Mouse (Mus musculus): ENCODE measurements around the gene Coa5. TPM values are rescaled to one million over a fixed set of nuclear protein-coding genes. Genes with fewer than 3 reads are reported as not detected.

Gene Coa5
- total and polyA plus RNA-seq, 2 experiments, result 41.6 to 45.8 TPM

- Histone ChIP-seq H3K4me3 (ENCODE audit: insufficient read depth, low read depth, low read length) (no peak overlapping the region), H3K27me3 (ENCODE audit: control insufficient read depth, insufficient read depth, low read length) (no peaks in the 10 kb centered on the region), H3K9ac (ENCODE audit: low read depth, low read length) (no peak overlapping the region), H3K36me3 (ENCODE audit: control insufficient read depth, insufficient read depth, low read length) (no peaks in the 10 kb centered on the region), H3K27ac (replicated peaks; ENCODE audit: insufficient read depth, low read depth, low read length) (no peak overlapping the region), H3K4me1 (ENCODE audit: control insufficient read depth, insufficient read depth, low read length) (no peaks in the 10 kb centered on the region), H3K79me2 (ENCODE audit: control insufficient read depth, insufficient read depth, low read length) (no peaks in the 10 kb centered on the region)
- WGBS, result 90% methylated on average over 4 of the region's 4 CpGs
- DNase-seq (ENCODE audit: extremely low read depth, low read depth, low spot score), result no peak
- no peak for TF ChIP-seq CTCF (IDR thresholded peaks at IDR 0.05; ENCODE audit: low read depth, low read length)
- TF ChIP-seq POLR2A (IDR thresholded peaks at IDR 0.05; ENCODE audit: extremely low read depth, insufficient read depth, low read length), result no peak
Observed at GRCm38 (mm10) chr1:37467806-37468205, 37.9 kb upstream of the Coa5 start.

GRCm38 (mm10) chr1:37466322-37466995 lies 36.6 kb upstream of the Coa5 start:
- Histone ChIP-seq H3K4me3 (ENCODE audit: insufficient read depth, low read depth, low read length) (no peak overlapping the region), H3K4me1 (ENCODE audit: control insufficient read depth, insufficient read depth, low read length) (no peaks in the 10 kb centered on the region), H3K79me2 (ENCODE audit: control insufficient read depth, insufficient read depth, low read length) (no peaks in the 10 kb centered on the region), H3K27me3 (ENCODE audit: control insufficient read depth, insufficient read depth, low read length) (no peaks in the 10 kb centered on the region), H3K27ac (replicated peaks; ENCODE audit: insufficient read depth, low read depth, low read length) (no peak overlapping the region), H3K9ac (ENCODE audit: low read depth, low read length) (no peak overlapping the region), H3K36me3 (ENCODE audit: control insufficient read depth, insufficient read depth, low read length) (no peaks in the 10 kb centered on the region)
- TF ChIP-seq CTCF (IDR thresholded peaks at IDR 0.05; ENCODE audit: low read depth, low read length), result no peak
- TF ChIP-seq POLR2A (IDR thresholded peaks at IDR 0.05; ENCODE audit: extremely low read depth, insufficient read depth, low read length), result no peak
- WGBS, result 82% methylated on average over 3 of the region's 3 CpGs
- DNase-seq (ENCODE audit: extremely low read depth, low read depth, low spot score), result no peak

GRCm38 (mm10) chr1:37464878-37465452 lies 35.1 kb upstream of the Coa5 start:
- Histone ChIP-seq H3K27ac (replicated peaks; ENCODE audit: insufficient read depth, low read depth, low read length) (no peak overlapping the region), H3K79me2 (ENCODE audit: control insufficient read depth, insufficient read depth, low read length) (no peaks in the 10 kb centered on the region), H3K4me1 (ENCODE audit: control insufficient read depth, insufficient read depth, low read length) (no peaks in the 10 kb centered on the region), H3K9ac (ENCODE audit: low read depth, low read length) (no peak overlapping the region), H3K36me3 (ENCODE audit: control insufficient read depth, insufficient read depth, low read length) (no peaks in the 10 kb centered on the region), H3K27me3 (ENCODE audit: control insufficient read depth, insufficient read depth, low read length) (no peaks in the 10 kb centered on the region), H3K4me3 (ENCODE audit: insufficient read depth, low read depth, low read length) (no peak overlapping the region)
- DNase-seq (ENCODE audit: extremely low read depth, low read depth, low spot score), result no peak
- TF ChIP-seq CTCF (IDR thresholded peaks at IDR 0.05; ENCODE audit: low read depth, low read length) (no peak), POLR2A (IDR thresholded peaks at IDR 0.05; ENCODE audit: extremely low read depth, insufficient read depth, low read length) (no peak)
- WGBS, result 86% methylated on average over 10 of the region's 10 CpGs

- Histone ChIP-seq H3K4me1 (ENCODE audit: control insufficient read depth, insufficient read depth, low read length) (no peaks in the 10 kb centered on the region), H3K9ac (ENCODE audit: low read depth, low read length) (no peak overlapping the region), H3K27me3 (ENCODE audit: control insufficient read depth, insufficient read depth, low read length) (no peaks in the 10 kb centered on the region), H3K79me2 (ENCODE audit: control insufficient read depth, insufficient read depth, low read length) (no peaks in the 10 kb centered on the region), H3K4me3 (ENCODE audit: insufficient read depth, low read depth, low read length) (no peak overlapping the region), H3K27ac (replicated peaks; ENCODE audit: insufficient read depth, low read depth, low read length) (no peak overlapping the region), H3K36me3 (ENCODE audit: control insufficient read depth, insufficient read depth, low read length) (no peaks in the 10 kb centered on the region)
- WGBS, result 87% methylated on average over 7 of the region's 7 CpGs
- DNase-seq (ENCODE audit: extremely low read depth, low read depth, low spot score), result no peak
- no peak for TF ChIP-seq POLR2A (IDR thresholded peaks at IDR 0.05; ENCODE audit: extremely low read depth, insufficient read depth, low read length)
- TF ChIP-seq CTCF (IDR thresholded peaks at IDR 0.05; ENCODE audit: low read depth, low read length), result no peak
Observed at GRCm38 (mm10) chr1:37457546-37457945, 27.6 kb upstream of the Coa5 start.

GRCm38 (mm10) chr1:37451270-37451669 lies 21.4 kb upstream of the Coa5 start:
- WGBS, result 89% methylated on average over 8 of the region's 8 CpGs
- no peak overlapping the region for H3K4me3 ChIP-seq (ENCODE audit: insufficient read depth, low read depth, low read length)
- no peaks in the 10 kb centered on the region for H3K4me1 ChIP-seq (ENCODE audit: control insufficient read depth, insufficient read depth, low read length)
- no peaks in the 10 kb centered on the region for H3K36me3 ChIP-seq (ENCODE audit: control insufficient read depth, insufficient read depth, low read length)
- H3K9ac ChIP-seq (ENCODE audit: low read depth, low read length), result no peak overlapping the region
- no peaks in the 10 kb centered on the region for H3K79me2 ChIP-seq (ENCODE audit: control insufficient read depth, insufficient read depth, low read length)
- H3K27ac ChIP-seq (replicated peaks; ENCODE audit: insufficient read depth, low read depth, low read length), result no peak overlapping the region
- no peak for TF ChIP-seq POLR2A (IDR thresholded peaks at IDR 0.05; ENCODE audit: extremely low read depth, insufficient read depth, low read length)
- no peak for TF ChIP-seq CTCF (IDR thresholded peaks at IDR 0.05; ENCODE audit: low read depth, low read length)
- no peaks in the 10 kb centered on the region for H3K27me3 ChIP-seq (ENCODE audit: control insufficient read depth, insufficient read depth, low read length)
- no peak for DNase-seq (ENCODE audit: extremely low read depth, low read depth, low spot score)
